Mouse (Mus musculus) adrenal gland, postnatal 14 days (tissue): ENCODE measurements around the gene Isg15. TPM values are rescaled to one million over a fixed set of nuclear protein-coding genes. Genes with fewer than 3 reads are reported as not detected.

Experiments used
- DNase-seq: peaks from one replicate; pipeline ENCODE4 v3.0.0; 2021; ENCODE audit warnings: mixed read lengths
- long read RNA-seq, 2 experiments: library from polyadenylated mRNA; stranded (forward); transcript quantifications; one replicate each; pipeline ENCODE4 v2.0.0; 2021
- total RNA-seq: library from RNA; stranded (reverse); gene quantifications from 2 replicates; pipeline ENCODE4 v1.2.3, GENCODE M21; 2021

Isg15 gene
- 3.3 and 4.6 TPM in 2 replicates for total RNA-seq
- long read RNA-seq, experiment 1, partial matches to known transcripts: 1 of 1 reads
- long read RNA-seq, experiment 1, other reads (novel, unspliced or antisense): 0 of 1 reads
- long read RNA-seq, experiment 2, partial matches to known transcripts: 1 of 1 reads
- long read RNA-seq, experiment 2, other reads (novel, unspliced or antisense): 0 of 1 reads

GRCm38 (mm10) chr4:156200623-156201475, at the start of gene Isg15:
Gene Isg15 (minus strand): TSS chr4:156200818.
- DNase-seq: no peak

- no peak for DNase-seq
Observed at GRCm38 (mm10) chr4:156249567-156249966, 48.9 kb upstream of the Isg15 start.

GRCm38 (mm10) chr4:156236651-156237447, 36.2 kb upstream of the Isg15 start:
- DNase-seq: peak; percentile 45

- peak; percentile 96 for DNase-seq
Observed at GRCm38 (mm10) chr4:156235808-156236533, 35.4 kb upstream of the Isg15 start, which contains the start of gene Noc2l. Gene Noc2l (plus strand): TSS chr4:156236010.

GRCm38 (mm10) chr4:156235360-156235770, 34.7 kb upstream of the Isg15 start:
- no peak for DNase-seq

GRCm38 (mm10) chr4:156234701-156235213, 34.1 kb upstream of the Isg15 start, which contains the start of gene Plekhn1:
Gene Plekhn1 (minus strand): TSS chr4:156234857.
- DNase-seq: peak; percentile 90

- peak; percentile 47 for DNase-seq
Observed at GRCm38 (mm10) chr4:156234021-156234501, 33.4 kb upstream of the Isg15 start.

- DNase-seq: peak; percentile 52
Observed at GRCm38 (mm10) chr4:156228393-156229024, 27.9 kb upstream of the Isg15 start.

- peak; percentile 62 for DNase-seq
Observed at GRCm38 (mm10) chr4:156227752-156228392, 27.3 kb upstream of the Isg15 start.

GRCm38 (mm10) chr4:156224276-156224675, 23.7 kb upstream of the Isg15 start:
- no peak for DNase-seq

GRCm38 (mm10) chr4:156219936-156220335, 19.3 kb upstream of the Isg15 start:
- no peak for DNase-seq

- DNase-seq: no peak
Observed at GRCm38 (mm10) chr4:156217838-156218237, 17.2 kb upstream of the Isg15 start.

GRCm38 (mm10) chr4:156217022-156217669, 16.5 kb upstream of the Isg15 start:
- no peak for DNase-seq

GRCm38 (mm10) chr4:156216196-156216595, 15.6 kb upstream of the Isg15 start:
- DNase-seq: peak; percentile 28

GRCm38 (mm10) chr4:156215649-156216048, 15.0 kb upstream of the Isg15 start, which contains the start of gene Perm1:
Gene Perm1 (plus strand): TSS chr4:156215868.
- peak; percentile 93 for DNase-seq

- no peak for DNase-seq
Observed at GRCm38 (mm10) chr4:156213134-156213533, 12.5 kb upstream of the Isg15 start.

- no peak for DNase-seq
Observed at GRCm38 (mm10) chr4:156209963-156210635, 9.5 kb upstream of the Isg15 start.

- no peak for DNase-seq
Observed at GRCm38 (mm10) chr4:156208872-156209271, 8.3 kb upstream of the Isg15 start.
